Mouse (Mus musculus) neural tube, postnatal 0 days (tissue): Measurements from ENCODE around the gene Inpp1. TPM values are rescaled to one million over a fixed set of nuclear protein-coding genes. Genes with fewer than 3 reads are reported as not detected.

Source experiments
- polyA plus RNA-seq: library from polyadenylated mRNA; unstranded; fragments of >200 nt; fragmentation: Nextera tagmentation; extraction: Ambion mirVana; gene quantifications from 2 replicates; pipeline ENCODE4 v1.2.1, GENCODE M21; 2015

Gene Inpp1
- 42.3 and 49.5 TPM in 2 replicates for polyA plus RNA-seq

GRCm38 (mm10) chr1:52816910-52817812 is at the start of gene Inpp1:
Gene Inpp1, minus strand, starts transcription at chr1:52817688.

GRCm38 (mm10) chr1:52844782-52845665 is 27.5 kb upstream of the Inpp1 start, which contains the start of gene Hibch:
Gene Hibch, plus strand, starts transcription at chr1:52844929.

Other genes starting within 250 kb of the Inpp1 start
- gene Nemp2, start 187.0 kb downstream of the Inpp1 start, polyA plus RNA-seq = 2.4 and 2.8 TPM in 2 replicates
- 12.6 and 13.6 TPM in 2 replicates for gene Mfsd6, start 90.2 kb downstream of the Inpp1 start, polyA plus RNA-seq
- gene Hibch, start 27.2 kb upstream of the Inpp1 start, polyA plus RNA-seq = 23.2 and 24.7 TPM in 2 replicates
- 9.0 and 10.2 TPM in 2 replicates for gene 1700019D03Rik, start 202.5 kb upstream of the Inpp1 start, polyA plus RNA-seq
- gene Mstn, start 244.0 kb upstream of the Inpp1 start, polyA plus RNA-seq = 0.29 and 0.53 TPM in 2 replicates